ENCODE assay signal across 8 mouse cellular contexts in the genomic region with DNA sequence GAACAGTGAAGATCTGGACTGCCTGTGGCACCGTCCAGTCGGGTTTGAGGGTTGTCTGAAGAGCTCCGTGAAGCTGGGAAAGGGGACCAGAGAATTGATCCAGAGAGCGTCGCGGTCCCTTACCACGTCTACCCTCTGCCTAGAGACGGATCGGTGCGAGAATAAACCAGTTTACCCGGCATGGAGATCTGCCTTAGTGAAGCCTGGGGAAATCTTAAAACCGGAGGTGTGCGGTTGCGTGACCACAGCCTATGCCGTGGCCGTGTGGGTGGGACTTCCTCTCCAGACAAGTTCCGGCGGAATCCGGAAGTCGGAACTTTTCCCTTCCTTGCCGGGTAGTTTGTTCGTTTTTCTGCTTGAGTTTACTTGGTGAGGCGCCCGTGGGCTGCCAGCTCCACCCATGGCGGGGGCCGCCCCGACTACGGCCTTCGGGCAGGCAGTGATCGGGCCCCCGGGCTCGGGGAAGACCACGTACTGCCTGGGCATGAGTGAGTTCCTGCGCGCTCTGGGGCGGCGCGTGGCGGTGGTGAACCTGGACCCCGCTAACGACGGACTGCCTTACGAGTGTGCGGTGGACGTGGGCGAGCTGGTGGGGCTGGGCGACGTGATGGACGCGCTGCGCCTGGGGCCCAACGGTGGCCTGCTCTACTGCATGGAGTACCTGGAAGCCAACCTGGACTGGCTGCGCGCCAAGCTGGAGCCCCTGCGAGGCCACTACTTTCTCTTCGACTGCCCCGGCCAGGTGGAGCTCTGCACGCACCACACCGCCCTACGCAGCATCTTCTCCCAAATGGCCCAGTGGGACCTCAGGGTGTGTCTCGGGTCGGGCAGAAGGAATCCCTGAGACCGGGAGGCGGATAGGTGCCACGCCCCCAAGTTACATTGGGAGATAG. TPM values are rescaled to one million over a fixed set of nuclear protein-coding genes. Genes with fewer than 3 reads are reported as not detected.
DNase-seq lines count a peak whose midpoint lies in the region; ATAC-seq and TF ChIP-seq lines count a peak whose summit lies in the region.

A gene (plus strand): TSS at position 304 of the 893 bp plus-strand sequence.

- no peaks in the 10 kb centered on the region for H3K9me3 ChIP-seq in erythroblast, embryonic 14.5 days (ENCODE audit: control insufficient read depth, low read length)
- H3K9me3 ChIP-seq in heart, embryonic 12.5 days (replicated peaks) = no peaks in the 10 kb centered on the region
- H3K9me3 ChIP-seq in kidney, postnatal 0 days (replicated peaks; ENCODE audit: low read length) = no peaks in the 10 kb centered on the region

- under 1% methylated on average over 65 of the region's 65 CpGs for WGBS in heart, embryonic 12.5 days
- WGBS in kidney, postnatal 0 days = 2% methylated on average over 65 of the region's 65 CpGs
- under 1% methylated on average over 65 of the region's 65 CpGs for WGBS in liver, adult 2 months

- TF ChIP-seq POLR2A in brain, embryonic 14.5 days (IDR thresholded peaks at IDR 0.05; ENCODE audit: borderline replicate concordance, extremely low read depth, insufficient read depth, insufficient read length, poor library complexity, severe bottlenecking) = peak; percentile 42; the same call in 1 of the 2 replicates
- TF ChIP-seq POLR2A in liver, adult 2 months (IDR thresholded peaks at IDR 0.05; ENCODE audit: extremely low read depth, insufficient read depth, low read length) = peak; percentile 51; the same call in 1 of the 2 replicates
- TF ChIP-seq POLR2A in myocyte (IDR thresholded peaks at IDR 0.05; ENCODE audit: insufficient read length, low read depth) = peak; percentile 70

- peaks cover 5% of the 10 kb centered on the region; the same call in 1 of the 2 replicates for H3K79me2 ChIP-seq in liver, adult 2 months (ENCODE audit: control insufficient read depth, insufficient read depth, low read length)
- H3K79me2 ChIP-seq in myocyte (ENCODE audit: control insufficient read depth, insufficient read depth) = no peaks in the 10 kb centered on the region

- H3K4me2 ChIP-seq in heart, embryonic 12.5 days = peak within 1 kb of the TSS; percentile 100
- H3K4me2 ChIP-seq in kidney, postnatal 0 days (ENCODE audit: low read length) = peak within 1 kb of the TSS; percentile 99
- H3K4me2 ChIP-seq in myocyte (ENCODE audit: low read depth) = peak within 1 kb of the TSS; percentile 86

- ATAC-seq in heart, embryonic 12.5 days (ENCODE audit: insufficient number of reproducible peaks, low FRiP score) = peak; percentile 84
- peak; percentile 89 for ATAC-seq in kidney, postnatal 0 days (replicated peaks; ENCODE audit: low FRiP score, low read depth)

- peak within 1 kb of the TSS; percentile 72 for H3K27ac ChIP-seq in heart, embryonic 12.5 days (ENCODE audit: poor library complexity, severe bottlenecking)
- peak within 1 kb of the TSS; percentile 85 for H3K27ac ChIP-seq in kidney, postnatal 0 days
- H3K27ac ChIP-seq in liver, adult 2 months (replicated peaks; ENCODE audit: insufficient read depth, low read depth, low read length) = peak within 1 kb of the TSS; percentile 62

- peak within 1 kb of the TSS; percentile 90 for H3K9ac ChIP-seq in heart, embryonic 12.5 days
- H3K9ac ChIP-seq in kidney, postnatal 0 days (ENCODE audit: low read depth, low read length) = peak within 1 kb of the TSS; percentile 77
- H3K9ac ChIP-seq in liver, adult 2 months (ENCODE audit: low read depth, low read length) = peak within 1 kb of the TSS; percentile 87

- peak; percentile 92 for DNase-seq in CD4-positive helper T cell, adult 2 months (ENCODE audit: low read depth, low spot score)
- peak; percentile 95 for DNase-seq in brain, embryonic 14.5 days (ENCODE audit: low read depth)
- peak; percentile 93 for DNase-seq in kidney, postnatal 0 days (ENCODE audit: low spot score)
- DNase-seq in liver, adult 2 months (ENCODE audit: extremely low read depth, low read depth, low spot score) = peak; percentile 81
- peak; percentile 80 to 91 for DNase-seq in spleen, postnatal 4 days (ENCODE audit: low spot score in 2 of 2)

- no peak for TF ChIP-seq CTCF in brain, embryonic 14.5 days (IDR thresholded peaks at IDR 0.05; ENCODE audit: borderline replicate concordance, extremely low read depth, insufficient read depth, insufficient read length)
- TF ChIP-seq CTCF in kidney, postnatal 0 days (IDR thresholded peaks at IDR 0.05; ENCODE audit: low read depth) = no peak
- no peak for TF ChIP-seq CTCF in liver, adult 2 months (IDR thresholded peaks at IDR 0.05; ENCODE audit: low read depth, low read length)

- peak within 1 kb of the TSS; percentile 60 for H3ac ChIP-seq in myocyte (ENCODE audit: control insufficient read depth, insufficient read length)

- peak within 1 kb of the TSS; percentile 83 for H3K4me3 ChIP-seq in erythroblast, embryonic 14.5 days (replicated peaks)
- H3K4me3 ChIP-seq in heart, embryonic 12.5 days = peak within 1 kb of the TSS; percentile 98
- H3K4me3 ChIP-seq in kidney, postnatal 0 days (replicated peaks; ENCODE audit: low read depth, low read length) = peak within 1 kb of the TSS; percentile 74
- peak within 1 kb of the TSS; percentile 84 for H3K4me3 ChIP-seq in liver, adult 2 months (ENCODE audit: insufficient read depth, low read depth, low read length)
- H3K4me3 ChIP-seq in myocyte = peak within 1 kb of the TSS; percentile 73

- H3K4me1 ChIP-seq in erythroblast, embryonic 14.5 days (ENCODE audit: control insufficient read depth) = peaks cover 24% of the 10 kb centered on the region
- H3K4me1 ChIP-seq in heart, embryonic 12.5 days (replicated peaks) = peaks cover 15% of the 10 kb centered on the region
- peaks cover 12% of the 10 kb centered on the region for H3K4me1 ChIP-seq in kidney, postnatal 0 days (replicated peaks; ENCODE audit: insufficient read depth, low read length)
- peaks cover 3% of the 10 kb centered on the region for H3K4me1 ChIP-seq in liver, adult 2 months (ENCODE audit: control insufficient read depth, insufficient read depth, low read length)

- no peaks in the 10 kb centered on the region for H3K27me3 ChIP-seq in erythroblast, embryonic 14.5 days (ENCODE audit: control insufficient read depth)
- H3K27me3 ChIP-seq in heart, embryonic 12.5 days (replicated peaks) = no peaks in the 10 kb centered on the region
- no peaks in the 10 kb centered on the region for H3K27me3 ChIP-seq in kidney, postnatal 0 days (ENCODE audit: insufficient read depth, low read length)
- no peaks in the 10 kb centered on the region for H3K27me3 ChIP-seq in liver, adult 2 months (ENCODE audit: control insufficient read depth, insufficient read depth, low read length)
- no peaks in the 10 kb centered on the region for H3K27me3 ChIP-seq in myocyte (ENCODE audit: control insufficient read depth, insufficient read depth, insufficient read length)

- H3K36me3 ChIP-seq in erythroblast, embryonic 14.5 days (ENCODE audit: control insufficient read depth) = peaks cover 68% of the 10 kb centered on the region
- H3K36me3 ChIP-seq in heart, embryonic 12.5 days = peaks cover 68% of the 10 kb centered on the region
- peaks cover 37% of the 10 kb centered on the region for H3K36me3 ChIP-seq in kidney, postnatal 0 days (ENCODE audit: insufficient read depth, low read length)
- H3K36me3 ChIP-seq in liver, adult 2 months (ENCODE audit: control insufficient read depth, insufficient read depth, low read length) = peaks cover 4% of the 10 kb centered on the region; the same call in 1 of the 2 replicates
- no peaks in the 10 kb centered on the region for H3K36me3 ChIP-seq in myocyte (ENCODE audit: control insufficient read depth, insufficient read depth)

TF ChIP-seq in myocyte, 11 proteins besides CTCF, POLR2A, EP300 and RAD21:
- TF ChIP-seq CEBPB (IDR thresholded peaks at IDR 0.05; ENCODE audit: insufficient read depth, poor library complexity, severe bottlenecking) (no peak), POLR2AphosphoS2 (IDR thresholded peaks at IDR 0.05; ENCODE audit: insufficient read length, low read depth) (peak; percentile 81), MAX (IDR thresholded peaks at IDR 0.05; ENCODE audit: low read depth) (no peak), USF1 (IDR thresholded peaks at IDR 0.05; ENCODE audit: low read depth) (no peak), E2F4 (IDR thresholded peaks at IDR 0.05; ENCODE audit: insufficient read depth) (peak; percentile 35), MYOG (IDR thresholded peaks at IDR 0.05; ENCODE audit: control insufficient read depth in 1 of 3, insufficient read depth in 1 of 3, insufficient read length in 2 of 3, low read depth in 2 of 3) (no peak), REST (IDR thresholded peaks at IDR 0.05; ENCODE audit: insufficient read depth, insufficient read length) (no peak), TCF12 (IDR thresholded peaks at IDR 0.05; ENCODE audit: insufficient read depth, poor library complexity, severe bottlenecking) (no peak), SRF (IDR thresholded peaks at IDR 0.05; ENCODE audit: control insufficient read depth, insufficient read length, low read depth) (no peak), MYOD1 (IDR thresholded peaks at IDR 0.05; ENCODE audit: control insufficient read depth in 1 of 3, insufficient read length in 2 of 3, low read depth in 2 of 3) (no peak), TCF3 (IDR thresholded peaks at IDR 0.05; ENCODE audit: insufficient read length, low read depth) (no peak)

RNA-seq across cellular contexts. Expression of the gene that starts here (rescaled TPM):
- polyA plus RNA-seq in brain, embryonic 14.5 days (2012; rRNA removed) = 37.7 and 56.8 TPM in 2 replicates
- polyA plus RNA-seq in erythroblast, embryonic 14.5 days (2012) = 4.0 and 4.2 TPM in 2 replicates
- 11.2 and 12.2 TPM in 2 replicates for polyA plus RNA-seq in heart, embryonic 12.5 days (2016; fragmentation: Nextera tagmentation; extraction: Ambion mirVana)
- 17.5 and 19.5 TPM in 2 replicates for polyA plus RNA-seq in kidney, postnatal 0 days (2015; fragmentation: Nextera tagmentation; extraction: Ambion mirVana)
- 8.9 and 10.1 TPM in 2 replicates for total RNA-seq in liver, adult 2 months (2014; rRNA removed)
- 35.0 and 38.2 TPM in 2 replicates for polyA plus RNA-seq in liver, adult 2 months (2012; rRNA removed)
- 32.2 TPM for polyA plus RNA-seq in myocyte (2012; fragmentation: generic; extraction: Trizol)

Comparison
In these comparisons a context has a peak if more than half of its experiments do, and no peak if none do; other contexts are left out.
1. Peak in every context shown above with its lines: DNase-seq, ATAC-seq, H3K4me3 ChIP-seq and H3K27ac ChIP-seq.